Mouse (Mus musculus): ENCODE measurements around the gene Msl1. TPM values are rescaled to one million over a fixed set of nuclear protein-coding genes. Genes with fewer than 3 reads are reported as not detected.
"Not testable (repeated sequence)": the region's sequence is repeated elsewhere in the genome, so short reads cannot be mapped to it uniquely, and the experiment has no call there.

Gene Msl1
- polyA plus RNA-seq, 1 experiment, result 25.4 TPM

- DNase-seq (ENCODE audit: low read depth), result no peak
Observed at GRCm38 (mm10) chr11:98795714-98796514, 598 bp downstream of the Msl1 start.

GRCm38 (mm10) chr11:98796515-98797216 lies 1.4 kb downstream of the Msl1 start:
- no peak for DNase-seq (ENCODE audit: low read depth)

- no peak for DNase-seq (ENCODE audit: low read depth)
Observed at GRCm38 (mm10) chr11:98797306-98797705, 2.0 kb downstream of the Msl1 start.

GRCm38 (mm10) chr11:98797909-98798308 lies 2.6 kb downstream of the Msl1 start:
- DNase-seq (ENCODE audit: low read depth), result no peak

- no peak for DNase-seq (ENCODE audit: low read depth)
Observed at GRCm38 (mm10) chr11:98804605-98805004, 9.3 kb downstream of the Msl1 start, which contains the start of gene Casc3. Casc3 (plus strand) TSS chr11:98804905.

GRCm38 (mm10) chr11:98808417-98808816 lies 13.1 kb downstream of the Msl1 start:
- DNase-seq (ENCODE audit: low read depth), result no peak

- no peak for DNase-seq (ENCODE audit: low read depth)
Observed at GRCm38 (mm10) chr11:98809457-98810290, 14.4 kb downstream of the Msl1 start.

- no peak for DNase-seq (ENCODE audit: low read depth)
Observed at GRCm38 (mm10) chr11:98810686-98811085, 15.4 kb downstream of the Msl1 start.

- DNase-seq (ENCODE audit: low read depth), result no peak
Observed at GRCm38 (mm10) chr11:98816706-98817239, 21.5 kb downstream of the Msl1 start.

GRCm38 (mm10) chr11:98820968-98821367 lies 25.7 kb downstream of the Msl1 start:
- no peak for DNase-seq (ENCODE audit: low read depth)

GRCm38 (mm10) chr11:98826071-98826470 lies 30.8 kb downstream of the Msl1 start:
- DNase-seq (ENCODE audit: low read depth), result not testable (repeated sequence)

GRCm38 (mm10) chr11:98827877-98828276 lies 32.6 kb downstream of the Msl1 start:
- no peak for DNase-seq (ENCODE audit: low read depth)

GRCm38 (mm10) chr11:98829091-98829775 lies 33.9 kb downstream of the Msl1 start:
- DNase-seq (ENCODE audit: low read depth), result no peak

GRCm38 (mm10) chr11:98829875-98830274 lies 34.6 kb downstream of the Msl1 start:
- no peak for DNase-seq (ENCODE audit: low read depth)

- no peak for DNase-seq (ENCODE audit: low read depth)
Observed at GRCm38 (mm10) chr11:98835296-98835695, 40.0 kb downstream of the Msl1 start.

- no peak for DNase-seq (ENCODE audit: low read depth)
Observed at GRCm38 (mm10) chr11:98835725-98836124, 40.4 kb downstream of the Msl1 start.

- DNase-seq (ENCODE audit: low read depth), result no peak
Observed at GRCm38 (mm10) chr11:98836128-98836527, 40.8 kb downstream of the Msl1 start.

- DNase-seq (ENCODE audit: low read depth), result no peak
Observed at GRCm38 (mm10) chr11:98836651-98837141, 41.4 kb downstream of the Msl1 start, which contains the start of gene Rapgefl1. Rapgefl1 (plus strand) TSS chr11:98836785.

- no peak for DNase-seq (ENCODE audit: low read depth)
Observed at GRCm38 (mm10) chr11:98837231-98837704, 42.0 kb downstream of the Msl1 start.

GRCm38 (mm10) chr11:98837917-98838316 lies 42.6 kb downstream of the Msl1 start:
- DNase-seq (ENCODE audit: low read depth), result no peak

- no peak for DNase-seq (ENCODE audit: low read depth)
Observed at GRCm38 (mm10) chr11:98838512-98838911, 43.2 kb downstream of the Msl1 start.

All from gonadal fat pad, adult 2 months (tissue).